ENCODE assay signal across 23 mouse cellular contexts in the genomic region with DNA sequence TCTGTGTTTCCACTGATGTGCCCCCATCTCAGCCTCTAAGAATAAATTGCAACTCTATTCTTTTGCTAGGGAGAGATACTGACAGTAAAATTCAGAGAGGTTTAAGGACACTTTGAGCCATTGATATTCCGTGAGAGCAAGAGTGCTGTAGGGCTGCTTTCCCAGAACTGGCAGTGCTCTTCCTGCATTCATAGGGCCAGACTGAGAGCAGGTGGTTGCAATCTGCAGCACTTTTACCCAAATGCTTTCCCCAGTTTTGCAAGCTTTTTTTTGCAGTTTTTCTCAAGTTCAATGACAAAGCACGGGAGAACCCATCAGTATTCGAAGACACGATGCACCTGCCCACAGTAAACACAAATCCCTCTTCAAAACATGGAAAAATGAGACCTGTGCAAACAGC.
DNase-seq lines count a peak whose midpoint lies in the region; ATAC-seq and TF ChIP-seq lines count a peak whose summit lies in the region.
"Had no signal": no experiment of that assay in that cellular context is flagged by ENCODE, and none has a peak within 500 bp of the region (broad histone marks: within the 10 kb centered on the region; RNA-seq: fewer than 3 reads in every experiment).

No protein-coding gene starts in this region.

- H3K4me2 ChIP-seq in forebrain, embryonic 14.5 days (ENCODE audit: low read length): no peak overlapping the region
- H3K4me2 ChIP-seq in forebrain, embryonic 11.5 days (ENCODE audit: low read depth, low read length, severe bottlenecking): no peak overlapping the region
- H3K4me2 ChIP-seq in midbrain, postnatal 0 days (ENCODE audit: low read depth, low read length, poor library complexity, severe bottlenecking): no peak overlapping the region
- no peak overlapping the region for H3K4me2 ChIP-seq in midbrain, embryonic 15.5 days
- no peak overlapping the region for H3K4me2 ChIP-seq in intestine, embryonic 15.5 days (replicated peaks)
- H3K4me2 ChIP-seq: hindbrain, embryonic 15.5 days; limb, embryonic 15.5 days; liver, embryonic 15.5 days; neural tube, embryonic 12.5 days had no signal

- 65% methylated on average over 4 of the region's 4 CpGs for WGBS in forebrain, embryonic 14.5 days
- WGBS in forebrain, embryonic 11.5 days: 81% methylated on average over 4 of the region's 4 CpGs
- WGBS in midbrain, postnatal 0 days: 64% methylated on average over 4 of the region's 4 CpGs
- WGBS in midbrain, embryonic 15.5 days: 71% methylated on average over 4 of the region's 4 CpGs
- 77% methylated on average over 4 of the region's 4 CpGs for WGBS in intestine, embryonic 15.5 days

- H3K27ac ChIP-seq in forebrain, embryonic 14.5 days (ENCODE audit: low read depth, low read length): no peak overlapping the region
- H3K27ac ChIP-seq in forebrain, embryonic 11.5 days (ENCODE audit: low read depth, low read length): no peak overlapping the region
- H3K27ac ChIP-seq in midbrain, postnatal 0 days (ENCODE audit: low read depth, low read length): no peak overlapping the region
- no peak overlapping the region for H3K27ac ChIP-seq in midbrain, embryonic 15.5 days
- H3K27ac ChIP-seq in intestine, embryonic 15.5 days: no peak overlapping the region
- H3K27ac ChIP-seq: heart, adult 2 months; hindbrain, embryonic 15.5 days; limb, embryonic 15.5 days; liver, embryonic 15.5 days; neural tube, embryonic 12.5 days had no signal

- H3K4me1 ChIP-seq in forebrain, embryonic 14.5 days (ENCODE audit: control insufficient read depth, insufficient read depth, low read length): no peaks in the 10 kb centered on the region
- no peaks in the 10 kb centered on the region for H3K4me1 ChIP-seq in forebrain, embryonic 11.5 days (replicated peaks; ENCODE audit: control insufficient read depth, insufficient read depth, low read length)
- no peaks in the 10 kb centered on the region for H3K4me1 ChIP-seq in midbrain, postnatal 0 days (ENCODE audit: insufficient read depth, low read length)
- H3K4me1 ChIP-seq in midbrain, embryonic 15.5 days: no peaks in the 10 kb centered on the region
- no peaks in the 10 kb centered on the region for H3K4me1 ChIP-seq in intestine, embryonic 15.5 days (replicated peaks)
- H3K4me1 ChIP-seq: hindbrain, embryonic 15.5 days; limb, embryonic 15.5 days; liver, embryonic 15.5 days; neural tube, embryonic 12.5 days had no signal

- peak; percentile 17 for DNase-seq in forebrain, embryonic 14.5 days (ENCODE audit: low spot score)
- no peak for DNase-seq in forebrain, embryonic 11.5 days (ENCODE audit: low spot score)
- DNase-seq in midbrain, postnatal 0 days (ENCODE audit: low spot score): peak; percentile 25
- peak; percentile 28 to 39 for DNase-seq in layer of hippocampus, adult 8-10 months (ENCODE audit: low spot score in 2 of 2)
- no peak for DNase-seq in kidney, adult 18-20 months
- DNase-seq in adrenal gland, adult 2 months: no peak
- DNase-seq: adrenal gland, postnatal 14 days; cerebellum, adult 18-20 months; gastrocnemius, postnatal 10 days; heart, adult 2 months; heart, postnatal 4 days; right cerebral cortex, adult 18-20 months; thymus, adult 18-20 months; thymus, postnatal 4 days had no signal

- H3K4me3 ChIP-seq in forebrain, embryonic 14.5 days (ENCODE audit: low read depth, low read length): no peak overlapping the region
- H3K4me3 ChIP-seq in forebrain, embryonic 11.5 days (ENCODE audit: low read depth, low read length): no peak overlapping the region
- no peak overlapping the region for H3K4me3 ChIP-seq in midbrain, postnatal 0 days (ENCODE audit: low read depth, low read length)
- no peak overlapping the region for H3K4me3 ChIP-seq in midbrain, embryonic 15.5 days
- H3K4me3 ChIP-seq in intestine, embryonic 15.5 days (replicated peaks): no peak overlapping the region
- H3K4me3 ChIP-seq: heart, adult 2 months; hindbrain, embryonic 15.5 days; limb, embryonic 15.5 days; liver, embryonic 15.5 days; neural tube, embryonic 12.5 days had no signal

- H3K9ac ChIP-seq in forebrain, embryonic 14.5 days (ENCODE audit: low read length): no peak overlapping the region
- no peak overlapping the region for H3K9ac ChIP-seq in forebrain, embryonic 11.5 days (ENCODE audit: low read length)
- no peak overlapping the region for H3K9ac ChIP-seq in midbrain, postnatal 0 days (replicated peaks; ENCODE audit: low read length, poor library complexity, severe bottlenecking)
- H3K9ac ChIP-seq in midbrain, embryonic 15.5 days: no peak overlapping the region
- no peak overlapping the region for H3K9ac ChIP-seq in intestine, embryonic 15.5 days
- H3K9ac ChIP-seq: hindbrain, embryonic 15.5 days; limb, embryonic 15.5 days; liver, embryonic 15.5 days; neural tube, embryonic 12.5 days had no signal

- no peaks in the 10 kb centered on the region for H3K36me3 ChIP-seq in forebrain, embryonic 14.5 days (ENCODE audit: control insufficient read depth, insufficient read depth, low read length)
- H3K36me3 ChIP-seq in forebrain, embryonic 11.5 days (ENCODE audit: control insufficient read depth, insufficient read depth, low read length): no peaks in the 10 kb centered on the region
- H3K36me3 ChIP-seq in midbrain, postnatal 0 days (ENCODE audit: insufficient read depth, low read length): no peaks in the 10 kb centered on the region
- H3K36me3 ChIP-seq in midbrain, embryonic 15.5 days (replicated peaks): no peaks in the 10 kb centered on the region
- H3K36me3 ChIP-seq in intestine, embryonic 15.5 days: no peaks in the 10 kb centered on the region
- H3K36me3 ChIP-seq: G1E; hindbrain, embryonic 15.5 days; limb, embryonic 15.5 days; liver, embryonic 15.5 days; neural tube, embryonic 12.5 days had no signal

- H3K27me3 ChIP-seq in forebrain, embryonic 14.5 days (replicated peaks; ENCODE audit: control insufficient read depth, insufficient read depth, low read length): no peaks in the 10 kb centered on the region
- no peaks in the 10 kb centered on the region for H3K27me3 ChIP-seq in forebrain, embryonic 11.5 days (ENCODE audit: control insufficient read depth, insufficient read depth, low read length)
- H3K27me3 ChIP-seq in midbrain, postnatal 0 days (ENCODE audit: insufficient read depth, low read length): no peaks in the 10 kb centered on the region
- H3K27me3 ChIP-seq in midbrain, embryonic 15.5 days (replicated peaks): no peaks in the 10 kb centered on the region
- H3K27me3 ChIP-seq in intestine, embryonic 15.5 days (replicated peaks): no peaks in the 10 kb centered on the region
- H3K27me3 ChIP-seq: hindbrain, embryonic 15.5 days; limb, embryonic 15.5 days; liver, embryonic 15.5 days; neural tube, embryonic 12.5 days had no signal

- TF ChIP-seq CTCF in midbrain, postnatal 0 days (IDR thresholded peaks at IDR 0.05): no peak

- H3K9me3 ChIP-seq in forebrain, embryonic 14.5 days (replicated peaks; ENCODE audit: control insufficient read depth, low read length): no peaks in the 10 kb centered on the region
- H3K9me3 ChIP-seq in forebrain, embryonic 11.5 days (ENCODE audit: control insufficient read depth, low read length): no peaks in the 10 kb centered on the region
- no peaks in the 10 kb centered on the region for H3K9me3 ChIP-seq in midbrain, postnatal 0 days (ENCODE audit: low read length)
- no peaks in the 10 kb centered on the region for H3K9me3 ChIP-seq in midbrain, embryonic 15.5 days
- no peaks in the 10 kb centered on the region for H3K9me3 ChIP-seq in intestine, embryonic 15.5 days
- H3K9me3 ChIP-seq: hindbrain, embryonic 15.5 days; limb, embryonic 15.5 days; liver, embryonic 15.5 days; neural tube, embryonic 12.5 days had no signal

- ATAC-seq in forebrain, embryonic 14.5 days: peak; percentile 37; the same call in 1 of the 2 replicates
- ATAC-seq in forebrain, embryonic 11.5 days (replicated peaks; ENCODE audit: low FRiP score): no peak
- ATAC-seq in midbrain, postnatal 0 days (ENCODE audit: low FRiP score): no peak
- no peak for ATAC-seq in midbrain, embryonic 15.5 days (replicated peaks)
- no peak for ATAC-seq in intestine, embryonic 15.5 days
- ATAC-seq: activated CD4-positive, CD25-positive, alpha-beta regulatory T cell, adult 4 months; intestine, postnatal 0 days had no signal

Comparison
In these comparisons a context has a peak if more than half of its experiments do, and no peak if none do; other contexts are left out.
1. DNase-seq: peak in forebrain, embryonic 14.5 days (single experiment), midbrain, postnatal 0 days (single experiment) and layer of hippocampus, adult 8-10 months (2 of 2); none in forebrain, embryonic 11.5 days (single experiment), kidney, adult 18-20 months (single experiment) and adrenal gland, adult 2 months (single experiment).